8 mouse cellular contexts compared by ENCODE assay signal in genomic region chr7:35146269-35146668, GRCm38 (mm10). TPM values are rescaled to one million over a fixed set of nuclear protein-coding genes. Genes with fewer than 3 reads are reported as not detected.
DNase-seq lines count a peak whose midpoint lies in the region; ATAC-seq and TF ChIP-seq lines count a peak whose summit lies in the region.
"Had no signal": no experiment of that assay in that cellular context is flagged by ENCODE, and none has a peak within 500 bp of the region (broad histone marks: within the 10 kb centered on the region; RNA-seq: fewer than 3 reads in every experiment).

No protein-coding gene starts in this region.

- no peak overlapping the region for H3K4me2 ChIP-seq in hindbrain, embryonic 14.5 days (replicated peaks)
- no peak overlapping the region for H3K4me2 ChIP-seq in hindbrain, embryonic 16.5 days (ENCODE audit: low read length)
- no peak overlapping the region for H3K4me2 ChIP-seq in forebrain, embryonic 13.5 days
- H3K4me2 ChIP-seq: forebrain, embryonic 12.5 days had no signal

- H3K27me3 ChIP-seq in hindbrain, embryonic 14.5 days (ENCODE audit: control insufficient read depth, insufficient read depth, low read length): no peaks in the 10 kb centered on the region
- no peaks in the 10 kb centered on the region for H3K27me3 ChIP-seq in hindbrain, embryonic 16.5 days (replicated peaks; ENCODE audit: control insufficient read depth, insufficient read depth, low read length)
- no peaks in the 10 kb centered on the region for H3K27me3 ChIP-seq in forebrain, embryonic 13.5 days
- H3K27me3 ChIP-seq: forebrain, embryonic 12.5 days had no signal

- no peaks in the 10 kb centered on the region for H3K36me3 ChIP-seq in hindbrain, embryonic 14.5 days (replicated peaks; ENCODE audit: control insufficient read depth, insufficient read depth)
- H3K36me3 ChIP-seq in hindbrain, embryonic 16.5 days (ENCODE audit: control insufficient read depth, insufficient read depth, low read length): no peaks in the 10 kb centered on the region
- H3K36me3 ChIP-seq in forebrain, embryonic 13.5 days (ENCODE audit: poor library complexity, severe bottlenecking): no peaks in the 10 kb centered on the region
- H3K36me3 ChIP-seq: forebrain, embryonic 12.5 days had no signal

- DNase-seq in hindbrain, embryonic 14.5 days (ENCODE audit: low spot score): no peak
- peak; percentile 29 for DNase-seq in fibroblast of lung, adult 2 months (ENCODE audit: low read depth)
- DNase-seq in kidney, postnatal 25 days: peak; percentile 78 to 91
- DNase-seq in lung, postnatal 25 days (ENCODE audit: low spot score): peak; percentile 88
- DNase-seq in layer of hippocampus, adult 2 months (ENCODE audit: low spot score in 2 of 2): no peak

- no peak overlapping the region for H3K27ac ChIP-seq in hindbrain, embryonic 14.5 days
- H3K27ac ChIP-seq in hindbrain, embryonic 16.5 days (ENCODE audit: low read depth, low read length): no peak overlapping the region
- H3K27ac ChIP-seq in layer of hippocampus, adult 2 months: no peak overlapping the region
- no peak overlapping the region for H3K27ac ChIP-seq in forebrain, embryonic 13.5 days
- H3K27ac ChIP-seq: forebrain, embryonic 12.5 days had no signal

- H3K9ac ChIP-seq in hindbrain, embryonic 14.5 days: no peak overlapping the region
- H3K9ac ChIP-seq in hindbrain, embryonic 16.5 days (ENCODE audit: low read depth, low read length): no peak overlapping the region
- no peak overlapping the region for H3K9ac ChIP-seq in forebrain, embryonic 13.5 days
- H3K9ac ChIP-seq: forebrain, embryonic 12.5 days had no signal

- H3K9me3 ChIP-seq in hindbrain, embryonic 14.5 days (ENCODE audit: control insufficient read depth, low read length): no peaks in the 10 kb centered on the region
- no peaks in the 10 kb centered on the region for H3K9me3 ChIP-seq in hindbrain, embryonic 16.5 days (ENCODE audit: control insufficient read depth, low read length)
- H3K9me3 ChIP-seq in forebrain, embryonic 13.5 days (replicated peaks): no peaks in the 10 kb centered on the region
- H3K9me3 ChIP-seq: forebrain, embryonic 12.5 days had no signal

- H3K4me3 ChIP-seq in hindbrain, embryonic 14.5 days (replicated peaks; ENCODE audit: low read length): no peak overlapping the region
- H3K4me3 ChIP-seq in hindbrain, embryonic 16.5 days (ENCODE audit: low read length): no peak overlapping the region
- no peak overlapping the region for H3K4me3 ChIP-seq in layer of hippocampus, adult 2 months
- no peak overlapping the region for H3K4me3 ChIP-seq in forebrain, embryonic 13.5 days
- H3K4me3 ChIP-seq: forebrain, embryonic 12.5 days had no signal

- WGBS in hindbrain, embryonic 14.5 days: 80% methylated on average over 10 of the region's 10 CpGs
- 83% methylated on average over 10 of the region's 10 CpGs for WGBS in hindbrain, embryonic 16.5 days
- 70% methylated on average over 10 of the region's 10 CpGs for WGBS in forebrain, embryonic 13.5 days

- 0 out of 2 replicates have a peak, but pooled peaks cover 7% of the 10 kb centered on the region for H3K4me1 ChIP-seq in hindbrain, embryonic 14.5 days (replicated peaks; ENCODE audit: control insufficient read depth, insufficient read depth, low read length)
- H3K4me1 ChIP-seq in hindbrain, embryonic 16.5 days (ENCODE audit: control insufficient read depth, insufficient read depth, low read depth, low read length): no peaks in the 10 kb centered on the region
- H3K4me1 ChIP-seq in forebrain, embryonic 13.5 days: no peaks in the 10 kb centered on the region

- no peak for TF ChIP-seq CTCF in layer of hippocampus, adult 2 months (conservative IDR thresholded peaks at IDR 0.05)

- 0 out of 2 replicates have a peak, but pooled peaks have one; percentile 31 for ATAC-seq in hindbrain, embryonic 14.5 days (ENCODE audit: low FRiP score)
- no peak for ATAC-seq in hindbrain, embryonic 16.5 days
- ATAC-seq in forebrain, embryonic 13.5 days: no peak

RNA-seq across cellular contexts. Expression of gene Cebpa, which starts 27.2 kb away (rescaled TPM):
- 0.82 and 1.0 TPM in 2 replicates for polyA plus RNA-seq in hindbrain, embryonic 14.5 days (2014; fragmentation: Nextera tagmentation; extraction: Ambion mirVana)
- 0.75 and 0.86 TPM in 2 replicates for polyA plus RNA-seq in hindbrain, embryonic 16.5 days (2015; fragmentation: Nextera tagmentation; extraction: Ambion mirVana)
- 10 to 100 TPM; 16.6 to 18.0 TPM for total RNA-seq in layer of hippocampus, adult 2 months (2021)
- 0.24 and 0.35 TPM in 2 replicates for polyA plus RNA-seq in forebrain, embryonic 13.5 days (2015; fragmentation: Nextera tagmentation; extraction: Ambion mirVana)

RNA-seq across cellular contexts. Expression of gene Slc7a10, which starts 39.9 kb away (rescaled TPM):
- 18.7 and 21.2 TPM in 2 replicates for polyA plus RNA-seq in hindbrain, embryonic 14.5 days (2014; fragmentation: Nextera tagmentation; extraction: Ambion mirVana)
- 32.7 and 45.2 TPM in 2 replicates for polyA plus RNA-seq in hindbrain, embryonic 16.5 days (2015; fragmentation: Nextera tagmentation; extraction: Ambion mirVana)
- total RNA-seq in layer of hippocampus, adult 2 months (2021): 10 to 100 TPM; 50.0 to 50.6 TPM
- 2.5 and 2.6 TPM in 2 replicates for polyA plus RNA-seq in forebrain, embryonic 13.5 days (2015; fragmentation: Nextera tagmentation; extraction: Ambion mirVana)

Comparison
In these comparisons a context has a peak if more than half of its experiments do, and no peak if none do; other contexts are left out.
1. DNase-seq: peak in fibroblast of lung, adult 2 months (single experiment), kidney, postnatal 25 days (2 of 2) and lung, postnatal 25 days (single experiment); none in hindbrain, embryonic 14.5 days (single experiment) and layer of hippocampus, adult 2 months (0 of 2).